Mouse (Mus musculus) MEL (cell line): ENCODE measurements around the gene Daam2.

Experiments
- CTCF ChIP-seq, 3 experiments: IDR thresholded peaks in 2 of 3; conservative IDR thresholded peaks in 1 of 3; 2 replicates each; pipeline ENCODE4 v1.5.1; 2011 to 2012; ENCODE audit warnings: low read length in 3 of 3, low read depth in 2 of 3, mild to moderate bottlenecking in 2 of 3, improper control_type of control experiment in 1 of 3, inconsistent platforms in 1 of 3, mixed read lengths in 1 of 3, moderate library complexity in 1 of 3; ENCODE audit not compliant: control insufficient read depth in 1 of 3, insufficient read depth in 1 of 3, poor library complexity in 1 of 3, severe bottlenecking in 1 of 3
- ETS1 ChIP-seq: IDR thresholded peaks from 2 replicates; pipeline ENCODE4 v1.6.1; 2012; ENCODE audit warnings: low read depth, mild to moderate bottlenecking, inconsistent platforms, low read length, improper control_type of control experiment, moderate library complexity
- JUND ChIP-seq: IDR thresholded peaks from 2 replicates; pipeline ENCODE4 v1.6.1; 2011; ENCODE audit warnings: low read depth, mild to moderate bottlenecking, improper control_type of control experiment, low read length
- POLR2A ChIP-seq, 2 experiments: IDR thresholded peaks; 2 replicates each; pipeline ENCODE4 v1.6.1; 2011 to 2012; ENCODE audit warnings: low read length in 2 of 2, mild to moderate bottlenecking in 2 of 2, control low read depth in 1 of 2, improper control_type of control experiment in 1 of 2, low read depth in 1 of 2, moderate library complexity in 1 of 2; ENCODE audit not compliant: control insufficient read depth in 1 of 2, insufficient read depth in 1 of 2, poor library complexity in 1 of 2
- SMC3 ChIP-seq: IDR thresholded peaks from 2 replicates; pipeline ENCODE4 v1.6.1; 2011; ENCODE audit warnings: low read depth, low read length, improper control_type of control experiment

- TF ChIP-seq SMC3: no peak
- no peak for TF ChIP-seq POLR2A (IDR thresholded peaks at IDR 0.05; ENCODE audit: control insufficient read depth in 1 of 2, insufficient read depth in 1 of 2, low read depth in 1 of 2, low read length in 2 of 2, poor library complexity in 1 of 2)
- no peak for TF ChIP-seq JUND
- no peak for TF ChIP-seq CTCF (IDR thresholded peaks at IDR 0.05 in 2 of 3, conservative IDR thresholded peaks at IDR 0.05 in 1 of 3; ENCODE audit: control insufficient read depth in 1 of 3, insufficient read depth in 1 of 3, low read depth in 2 of 3, low read length in 3 of 3, poor library complexity in 1 of 3, severe bottlenecking in 1 of 3)
- TF ChIP-seq ETS1: no peak
Measured at GRCm38 (mm10) chr17:49545997-49546396, 18.1 kb downstream of the Daam2 start.
